Mouse (Mus musculus) kidney, adult 2 months (tissue): ENCODE results near the gene Uqcr11.

ENCODE experiments used
- CTCF ChIP-seq: fragments of 200-500 bp; conservative IDR thresholded peaks from 2 replicates; pipeline ENCODE4 v1.5.1; 2011; ENCODE audit warnings: low read depth, mild to moderate bottlenecking, control low read depth, low read length, moderate library complexity, mixed read lengths; ENCODE audit not compliant: insufficient read depth, insufficient read length
- POLR2A ChIP-seq: fragments of 200-500 bp; IDR thresholded peaks from one replicate; pipeline ENCODE4 v1.6.1; 2011; ENCODE audit warnings: low read depth, low read length, control low read depth

GRCm38 (mm10) chr10:80363734-80364133 is 42.9 kb downstream of the Uqcr11 start:
- TF ChIP-seq POLR2A = no peak
- no peak for TF ChIP-seq CTCF
